Mouse (Mus musculus) liver, adult 10 weeks (tissue): Measurements from ENCODE around the gene Acsl3. TPM values are rescaled to one million over a fixed set of nuclear protein-coding genes. Genes with fewer than 3 reads are reported as not detected.

Experiments used
- polyA plus RNA-seq: library from polyadenylated mRNA; stranded (reverse); fragments of 350-450 nt; fragmentation: Illumina TruSeq; extraction: RNeasy Lipid Tissue Mini Kit (QIAGEN cat#74804); gene quantifications from one replicate; pipeline ENCODE4 v1.2.3, GENCODE M21; 2014; ENCODE audit warnings: low read depth, low replicate concordance

The Acsl3 gene
- 94.6 TPM for polyA plus RNA-seq

GRCm38 (mm10) chr1:78657671-78658440 lies at the start of gene Acsl3, which contains the start of gene Utp14b:
Gene Acsl3, plus strand, starts transcription at chr1:78657825.
Gene Utp14b, plus strand, starts transcription at chr1:78658038.

Other genes with a start within 250 kb of the Acsl3 start
- gene Farsb, start 168.9 kb upstream of the Acsl3 start, polyA plus RNA-seq, result 84.5 TPM
- 1.4 TPM for gene Mogat1, start 146.8 kb upstream of the Acsl3 start, polyA plus RNA-seq
- gene BC035947, start 145.7 kb upstream of the Acsl3 start, polyA plus RNA-seq, result not detected
- 11.4 TPM for gene Utp14b, start 213 bp downstream of the Acsl3 start, polyA plus RNA-seq
- not detected for gene Kcne4, start 158.9 kb downstream of the Acsl3 start, polyA plus RNA-seq